Comparison of ENCODE assay signal across 9 mouse cellular contexts in the genomic region with DNA sequence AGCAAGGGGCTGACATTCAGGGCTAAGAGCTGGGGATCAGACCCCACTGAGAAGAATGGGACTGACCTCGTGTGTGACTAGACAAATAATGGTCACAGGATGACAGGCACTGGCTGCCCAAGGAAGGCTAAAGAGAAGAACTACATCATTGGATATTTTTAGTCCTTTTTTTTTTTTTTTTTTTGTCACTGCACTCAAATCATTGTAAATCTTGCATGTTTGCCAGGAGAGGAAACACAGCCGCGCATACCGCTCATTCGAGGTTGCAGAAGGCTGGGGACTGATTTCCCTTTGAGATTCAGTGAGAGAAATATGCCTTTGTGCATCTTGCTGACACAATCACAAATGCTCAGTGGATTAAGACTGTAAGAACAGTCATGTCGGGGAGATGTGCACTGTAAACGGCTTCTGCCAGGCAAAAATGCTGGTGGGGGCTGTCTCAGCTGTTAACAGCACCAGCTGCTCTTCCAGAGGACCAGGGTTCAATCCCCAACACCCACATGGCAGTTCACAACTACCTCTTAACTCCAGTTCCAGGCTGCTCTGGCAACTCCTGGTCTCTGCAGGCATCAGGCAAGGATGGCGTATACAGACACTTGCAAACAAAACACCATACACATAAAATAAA. TPM values are rescaled to one million over a fixed set of nuclear protein-coding genes. Genes with fewer than 3 reads are reported as not detected.
DNase-seq lines count a peak whose midpoint lies in the region; ATAC-seq and TF ChIP-seq lines count a peak whose summit lies in the region.
"Had no signal": no experiment of that assay in that cellular context is flagged by ENCODE, and none has a peak within 500 bp of the region (broad histone marks: within the 10 kb centered on the region; RNA-seq: fewer than 3 reads in every experiment).

No protein-coding gene starts in this region.

- H3K27ac ChIP-seq in lung, embryonic 14.5 days (ENCODE audit: low read depth), result peak overlapping the region; percentile 80
- H3K27ac ChIP-seq in brown adipose tissue, adult 24 weeks (replicated peaks; ENCODE audit: low read depth, low read length), result peak overlapping the region; percentile 87
- H3K27ac ChIP-seq: neural tube, embryonic 12.5 days had no signal

- H3K4me2 ChIP-seq in lung, embryonic 14.5 days, result peak overlapping the region; percentile 33
- H3K4me2 ChIP-seq: neural tube, embryonic 12.5 days had no signal

- WGBS in lung, embryonic 14.5 days, result 23% methylated on average over 8 of the region's 8 CpGs

- no peaks in the 10 kb centered on the region for H3K9me3 ChIP-seq in lung, embryonic 14.5 days (ENCODE audit: low read depth, low read length)
- H3K9me3 ChIP-seq: neural tube, embryonic 12.5 days had no signal

- ATAC-seq in lung, embryonic 14.5 days (ENCODE audit: insufficient read depth), result no peak
- no peak for ATAC-seq in erythroid progenitor cell, adult 5-6 weeks (replicated peaks; ENCODE audit: low FRiP score, poor library complexity, severe bottlenecking)

- H3K36me3 ChIP-seq in lung, embryonic 14.5 days (ENCODE audit: insufficient read depth), result no peaks in the 10 kb centered on the region
- H3K36me3 ChIP-seq: neural tube, embryonic 12.5 days had no signal

- no peak for TF ChIP-seq CTCF in lung, embryonic 14.5 days (IDR thresholded peaks at IDR 0.05; ENCODE audit: low read depth)

- DNase-seq in lung, embryonic 14.5 days, result peak; percentile 84
- DNase-seq in lung, postnatal 36 days, result no peak
- peak; percentile 30 to 34 for DNase-seq in heart, postnatal 14 days
- DNase-seq in lung, postnatal 10 days, result peak; percentile 51
- DNase-seq in spleen, adult 12 weeks (ENCODE audit: low spot score), result no peak
- no peak for DNase-seq in urinary bladder, adult 18-20 months (ENCODE audit: low spot score in 2 of 2)

- H3K4me1 ChIP-seq in lung, embryonic 14.5 days (ENCODE audit: insufficient read depth), result peaks cover 57% of the 10 kb centered on the region
- peaks cover 32% of the 10 kb centered on the region for H3K4me1 ChIP-seq in brown adipose tissue, adult 24 weeks (ENCODE audit: control insufficient read depth, insufficient read depth, insufficient read length, low read length)

- H3K9ac ChIP-seq in lung, embryonic 14.5 days, result peak overlapping the region; percentile 8; the same call in 1 of the 2 replicates
- H3K9ac ChIP-seq: neural tube, embryonic 12.5 days had no signal

- intact Hi-C loops in heart, postnatal 14 days (cut with DNase I), result no loop called here

- H3K4me3 ChIP-seq in lung, embryonic 14.5 days (ENCODE audit: low read depth, low read length), result no peak overlapping the region
- no peak overlapping the region for H3K4me3 ChIP-seq in brown adipose tissue, adult 24 weeks (ENCODE audit: insufficient read depth, low read depth, low read length)
- H3K4me3 ChIP-seq: neural tube, embryonic 12.5 days had no signal

- H3K27me3 ChIP-seq in lung, embryonic 14.5 days (ENCODE audit: insufficient read depth, low read length), result no peaks in the 10 kb centered on the region

RNA-seq across cellular contexts. Expression of gene Rassf3, which starts 4.5 kb away (rescaled TPM):
- 19.8 and 21.0 TPM in 2 replicates for polyA plus RNA-seq in lung, embryonic 14.5 days (2014; fragmentation: Nextera tagmentation; extraction: Ambion mirVana)
- 17.3 and 25.1 TPM in 2 replicates for polyA plus RNA-seq in brown adipose tissue, adult 24 weeks (2012; ENCODE audit: insufficient read depth, insufficient read length, missing spikeins)
- total RNA-seq in heart, postnatal 14 days (2021), result 100 to 1,000 TPM; 120 to 125 TPM
- total RNA-seq in erythroid progenitor cell, adult 5-6 weeks (2015; ENCODE audit: low replicate concordance), result 9.2 and 9.7 TPM in 2 replicates
- 6.9 and 8.0 TPM in 2 replicates for total RNA-seq in erythroid progenitor cell, adult 5-6 weeks (2017; ENCODE audit: low replicate concordance)

Comparison
In these comparisons a context has a peak if more than half of its experiments do, and no peak if none do; other contexts are left out.
1. DNase-seq: peak in lung, embryonic 14.5 days (single experiment), heart, postnatal 14 days (2 of 2) and lung, postnatal 10 days (single experiment); none in lung, postnatal 36 days (single experiment), spleen, adult 12 weeks (single experiment) and urinary bladder, adult 18-20 months (0 of 2).
2. RNA of gene Rassf3, which starts 4.5 kb away (total RNA-seq): 120 to 125 TPM in heart, postnatal 14 days; 6.9 to 9.7 TPM in erythroid progenitor cell, adult 5-6 weeks; every median in the first group is over 10 times any median in the second.